Mouse (Mus musculus): ENCODE results near the gene Blzf1. TPM values are rescaled to one million over a fixed set of nuclear protein-coding genes. Genes with fewer than 3 reads are reported as not detected.

Blzf1 gene
- polyA plus RNA-seq (2015; fragmentation: Nextera tagmentation; extraction: Ambion mirVana): 41.0 and 41.9 TPM in 2 replicates

DNA sequence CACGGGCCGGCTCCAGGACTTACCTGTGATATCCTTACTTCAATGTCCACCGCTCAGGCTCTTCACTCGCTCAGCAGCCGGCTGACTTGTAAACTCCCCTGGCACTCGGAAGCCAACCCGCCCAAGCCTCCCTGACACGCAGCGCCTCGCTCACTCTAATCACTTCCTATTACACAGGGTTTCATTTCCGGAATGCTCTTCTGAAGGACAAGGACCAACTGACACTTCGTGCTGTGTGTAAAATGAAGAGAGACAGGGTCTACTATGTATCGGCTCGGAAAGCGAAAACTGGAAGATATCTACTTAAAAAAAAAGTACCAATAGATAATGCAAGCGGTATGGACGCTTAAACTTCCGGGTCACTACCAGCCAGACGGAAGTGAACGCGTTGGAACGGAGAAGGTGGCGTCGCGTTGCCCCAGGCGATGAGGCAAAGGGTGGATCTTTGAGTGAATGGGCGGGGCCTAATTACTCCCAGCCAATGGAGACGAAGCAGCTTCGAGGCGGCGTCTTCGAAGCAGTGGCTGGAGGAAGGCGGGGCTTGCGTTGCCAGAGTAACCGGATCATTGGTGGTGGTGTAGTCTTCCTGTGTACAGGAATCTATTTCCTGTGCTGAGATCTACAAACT lies at the start of gene Blzf1:
Gene Blzf1 (minus strand): TSS at position 366 of the 628 bp plus-strand sequence.
- peak within 1 kb of the TSS; percentile 81 for H3K4me3 ChIP-seq (replicated peaks)
- H3K27me3 ChIP-seq: no peaks in the 10 kb centered on the region
- peak; percentile 98 for ATAC-seq (ENCODE audit: insufficient number of reproducible peaks, low FRiP score, low TSS enrichment, low read depth)
- H3K27ac ChIP-seq (replicated peaks): peak within 1 kb of the TSS; percentile 87
- under 1% methylated on average over 35 of the region's 35 CpGs for WGBS
- no peaks in the 10 kb centered on the region for H3K9me3 ChIP-seq (replicated peaks)
- H3K36me3 ChIP-seq: peaks cover 13% of the 10 kb centered on the region
- H3K4me1 ChIP-seq: peaks cover 19% of the 10 kb centered on the region
- H3K9ac ChIP-seq: peak within 1 kb of the TSS; percentile 62
- peak within 1 kb of the TSS; percentile 54 for H3K4me2 ChIP-seq (replicated peaks)

DNA sequence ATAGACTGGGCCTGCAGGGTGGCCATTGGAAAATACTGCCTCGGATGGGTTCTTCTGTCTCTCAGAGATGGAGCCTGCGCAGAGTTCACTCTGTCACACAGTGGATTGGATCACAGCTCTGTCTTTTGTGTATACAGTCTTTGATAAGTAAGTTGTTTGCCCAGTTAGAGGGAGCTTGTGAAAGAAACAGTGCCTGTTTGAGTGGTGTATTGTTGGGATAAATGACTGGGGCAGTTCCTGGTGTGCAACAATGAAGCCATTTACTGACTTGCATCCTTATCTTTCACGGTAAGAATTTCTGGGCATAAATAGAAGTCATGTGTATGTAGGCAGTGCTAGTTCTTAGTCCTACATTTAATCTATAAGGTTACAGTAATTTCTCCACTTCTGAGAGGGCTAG lies 46.2 kb upstream of the Blzf1 start:
- no peak overlapping the region for H3K9ac ChIP-seq
- 51% methylated on average over 3 of the region's 3 CpGs for WGBS
- ATAC-seq (ENCODE audit: insufficient number of reproducible peaks, low FRiP score, low TSS enrichment, low read depth): no peak
- H3K36me3 ChIP-seq: 0 out of 2 replicates have a peak, but pooled peaks cover 5% of the 10 kb centered on the region
- no peaks in the 10 kb centered on the region for H3K9me3 ChIP-seq (replicated peaks)
- no peak overlapping the region for H3K4me3 ChIP-seq (replicated peaks)
- H3K4me1 ChIP-seq: no peaks in the 10 kb centered on the region
- H3K4me2 ChIP-seq (replicated peaks): no peak overlapping the region
- no peak overlapping the region for H3K27ac ChIP-seq (replicated peaks)
- no peaks in the 10 kb centered on the region for H3K27me3 ChIP-seq

- H3K9me3 ChIP-seq (replicated peaks): no peaks in the 10 kb centered on the region
- H3K4me1 ChIP-seq: no peaks in the 10 kb centered on the region
- no peak overlapping the region for H3K4me2 ChIP-seq (replicated peaks)
- ATAC-seq (ENCODE audit: insufficient number of reproducible peaks, low FRiP score, low TSS enrichment, low read depth): no peak
- H3K27me3 ChIP-seq: no peaks in the 10 kb centered on the region
- H3K36me3 ChIP-seq: peaks cover 17% of the 10 kb centered on the region
- no peak overlapping the region for H3K4me3 ChIP-seq (replicated peaks)
- 82% methylated on average over 3 of the region's 3 CpGs for WGBS
- no peak overlapping the region for H3K9ac ChIP-seq
- no peak overlapping the region for H3K27ac ChIP-seq (replicated peaks)
These were observed 34.9 kb upstream of the Blzf1 start for GRCm38 (mm10) chr1:164342161-164342560.

DNA sequence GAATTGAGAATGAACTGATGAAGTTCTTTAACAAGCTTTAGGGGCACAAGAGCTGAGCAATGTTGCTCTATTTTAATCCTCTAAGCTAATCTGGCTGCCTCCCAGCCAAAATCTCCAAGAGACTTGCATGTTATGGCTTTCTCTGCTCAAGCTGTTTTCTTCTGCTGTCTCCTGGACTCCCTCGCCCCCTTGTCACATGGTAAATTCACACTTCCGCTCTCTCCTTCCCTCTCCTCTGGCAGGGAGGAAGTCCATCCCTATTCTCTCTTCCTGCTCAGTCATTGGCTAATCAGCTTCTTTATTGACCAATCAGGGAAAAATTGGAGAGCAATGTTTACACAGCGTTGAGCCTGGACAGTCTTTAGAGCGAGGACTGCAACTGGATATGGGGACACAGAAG lies 28.6 kb upstream of the Blzf1 start:
- ATAC-seq (ENCODE audit: insufficient number of reproducible peaks, low FRiP score, low TSS enrichment, low read depth): no peak
- Histone ChIP-seq H3K9me3 (replicated peaks) (no peaks in the 10 kb centered on the region), H3K4me1 (no peaks in the 10 kb centered on the region), H3K4me3 (replicated peaks) (no peak overlapping the region), H3K36me3 (peaks cover 16% of the 10 kb centered on the region), H3K27me3 (no peaks in the 10 kb centered on the region), H3K4me2 (replicated peaks) (no peak overlapping the region), H3K27ac (replicated peaks) (no peak overlapping the region), H3K9ac (no peak overlapping the region)
- WGBS: 79% methylated on average over 4 of the region's 4 CpGs

DNA sequence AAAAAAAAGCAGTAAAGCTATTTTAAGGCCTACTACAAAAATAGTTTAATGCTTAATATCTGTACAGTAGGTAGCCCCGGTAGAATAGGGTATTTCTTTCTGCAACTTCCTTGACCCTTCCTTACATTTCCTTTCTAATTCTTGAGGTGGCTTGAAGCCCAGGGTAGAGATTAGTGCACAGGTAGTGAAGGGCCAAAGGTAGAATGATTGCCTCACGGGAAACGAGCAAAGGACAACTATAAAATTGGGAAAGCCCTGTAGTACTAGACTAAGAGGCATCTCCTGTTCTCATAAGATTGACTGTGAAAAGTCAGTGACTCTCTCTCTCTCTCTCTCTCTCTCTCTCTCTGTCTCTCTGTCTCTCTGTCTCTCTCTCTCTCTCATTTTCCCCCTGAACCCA lies 28.1 kb upstream of the Blzf1 start:
- no peak for ATAC-seq (ENCODE audit: insufficient number of reproducible peaks, low FRiP score, low TSS enrichment, low read depth)
- Histone ChIP-seq H3K27ac (replicated peaks) (no peak overlapping the region), H3K9me3 (replicated peaks) (no peaks in the 10 kb centered on the region), H3K9ac (no peak overlapping the region), H3K36me3 (peaks cover 20% of the 10 kb centered on the region), H3K4me1 (no peaks in the 10 kb centered on the region), H3K4me2 (replicated peaks) (no peak overlapping the region), H3K27me3 (no peaks in the 10 kb centered on the region), H3K4me3 (replicated peaks) (no peak overlapping the region)
- WGBS: 92% methylated on average over 3 of the region's 3 CpGs

DNA sequence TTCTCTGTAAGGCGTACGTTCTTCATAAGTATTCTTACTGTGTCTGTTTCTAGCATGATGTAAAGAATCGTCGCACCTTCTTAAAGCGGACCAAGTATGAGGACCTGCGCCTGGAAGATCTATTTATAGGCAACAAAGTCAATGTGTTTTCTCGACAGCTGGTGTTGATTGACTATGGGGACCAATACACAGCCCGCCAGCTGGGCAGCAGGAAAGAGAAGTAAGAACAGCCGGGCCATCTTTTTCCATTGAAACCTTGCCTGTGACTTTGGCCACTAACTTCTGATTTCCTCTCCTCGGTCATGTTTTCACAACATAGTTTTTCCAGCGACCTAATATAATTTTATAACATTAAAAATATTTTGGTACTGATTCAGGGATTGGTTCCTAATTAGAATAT lies 25.3 kb upstream of the Blzf1 start:
- Histone ChIP-seq H3K27ac (replicated peaks) (no peak overlapping the region), H3K9me3 (replicated peaks) (no peaks in the 10 kb centered on the region), H3K36me3 (peaks cover 22% of the 10 kb centered on the region), H3K9ac (no peak overlapping the region), H3K4me3 (replicated peaks) (no peak overlapping the region), H3K4me1 (no peaks in the 10 kb centered on the region), H3K4me2 (replicated peaks) (no peak overlapping the region), H3K27me3 (no peaks in the 10 kb centered on the region)
- WGBS: 78% methylated on average over 11 of the region's 11 CpGs
- ATAC-seq (ENCODE audit: insufficient number of reproducible peaks, low FRiP score, low TSS enrichment, low read depth): no peak

- Histone ChIP-seq H3K27me3 (no peaks in the 10 kb centered on the region), H3K9me3 (replicated peaks) (no peaks in the 10 kb centered on the region), H3K4me3 (replicated peaks) (no peak overlapping the region), H3K9ac (no peak overlapping the region), H3K4me1 (no peaks in the 10 kb centered on the region), H3K36me3 (peaks cover 8% of the 10 kb centered on the region; the same call in 1 of the 2 replicates), H3K4me2 (replicated peaks) (no peak overlapping the region), H3K27ac (replicated peaks) (no peak overlapping the region)
- 83% methylated on average over 7 of the region's 7 CpGs for WGBS
- no peak for ATAC-seq (ENCODE audit: insufficient number of reproducible peaks, low FRiP score, low TSS enrichment, low read depth)
These were observed 20.5 kb upstream of the Blzf1 start for GRCm38 (mm10) chr1:164327764-164328163.

DNA sequence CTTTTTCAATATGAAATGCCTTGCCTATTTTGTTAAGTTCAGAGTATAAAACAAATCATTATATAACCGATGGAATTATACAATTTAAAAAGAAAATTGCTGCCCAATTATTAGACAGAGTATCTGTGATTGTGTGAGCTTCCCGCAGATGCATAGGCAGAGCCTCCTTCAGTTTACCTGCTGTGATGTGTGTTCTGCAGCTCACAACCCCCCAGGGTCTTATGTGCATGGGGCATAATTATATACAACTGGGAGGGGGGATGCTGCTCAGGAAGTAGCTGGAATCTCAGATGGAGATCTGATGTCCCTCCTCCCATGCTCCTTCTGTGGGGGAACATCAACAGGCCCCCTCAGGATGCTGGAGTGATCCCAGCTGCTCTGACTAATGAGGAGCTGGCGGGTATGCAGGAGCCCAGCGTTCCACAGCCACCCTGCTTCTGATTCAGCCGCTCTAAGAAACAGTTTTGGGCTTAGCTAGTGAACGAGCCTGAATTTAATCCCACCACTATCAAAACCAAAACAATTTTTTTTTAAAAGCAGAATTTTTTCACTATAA lies 19.4 kb upstream of the Blzf1 start:
- no peak overlapping the region for H3K27ac ChIP-seq (replicated peaks)
- H3K4me2 ChIP-seq (replicated peaks): no peak overlapping the region
- H3K9ac ChIP-seq: no peak overlapping the region
- peaks cover 8% of the 10 kb centered on the region; the same call in 1 of the 2 replicates for H3K36me3 ChIP-seq
- WGBS: 50% methylated on average over 6 of the region's 6 CpGs
- no peaks in the 10 kb centered on the region for H3K9me3 ChIP-seq (replicated peaks)
- no peak for ATAC-seq (ENCODE audit: insufficient number of reproducible peaks, low FRiP score, low TSS enrichment, low read depth)
- no peak overlapping the region for H3K4me3 ChIP-seq (replicated peaks)
- H3K27me3 ChIP-seq: no peaks in the 10 kb centered on the region
- H3K4me1 ChIP-seq: no peaks in the 10 kb centered on the region

DNA sequence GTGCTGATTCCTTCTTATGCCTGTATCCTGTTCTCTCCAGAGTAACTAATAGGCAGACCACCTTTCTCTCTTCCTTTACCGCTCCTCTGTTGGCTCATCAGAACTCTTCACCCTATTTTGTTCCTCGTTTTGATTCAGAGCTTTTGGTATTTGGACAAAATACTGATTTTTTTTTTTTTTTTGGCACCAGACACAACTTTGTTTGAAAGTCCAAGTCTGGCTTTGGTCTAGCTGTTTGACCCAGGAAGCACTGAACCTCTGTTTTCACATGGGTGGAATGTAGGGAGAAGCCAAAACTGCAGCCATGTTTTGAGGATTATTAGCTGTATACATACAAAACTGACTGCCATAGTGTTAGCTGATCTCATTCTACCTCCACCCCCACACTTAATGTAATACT lies 17.6 kb upstream of the Blzf1 start:
- 90% methylated on average over 2 of the region's 2 CpGs for WGBS
- no peaks in the 10 kb centered on the region for H3K27me3 ChIP-seq
- 0 out of 2 replicates have a peak, but pooled peaks cover 2% of the 10 kb centered on the region for H3K36me3 ChIP-seq
- H3K27ac ChIP-seq (replicated peaks): no peak overlapping the region
- no peak overlapping the region for H3K4me3 ChIP-seq (replicated peaks)
- H3K4me2 ChIP-seq (replicated peaks): no peak overlapping the region
- no peak for ATAC-seq (ENCODE audit: insufficient number of reproducible peaks, low FRiP score, low TSS enrichment, low read depth)
- no peak overlapping the region for H3K9ac ChIP-seq
- H3K9me3 ChIP-seq (replicated peaks): no peaks in the 10 kb centered on the region
- no peaks in the 10 kb centered on the region for H3K4me1 ChIP-seq

DNA sequence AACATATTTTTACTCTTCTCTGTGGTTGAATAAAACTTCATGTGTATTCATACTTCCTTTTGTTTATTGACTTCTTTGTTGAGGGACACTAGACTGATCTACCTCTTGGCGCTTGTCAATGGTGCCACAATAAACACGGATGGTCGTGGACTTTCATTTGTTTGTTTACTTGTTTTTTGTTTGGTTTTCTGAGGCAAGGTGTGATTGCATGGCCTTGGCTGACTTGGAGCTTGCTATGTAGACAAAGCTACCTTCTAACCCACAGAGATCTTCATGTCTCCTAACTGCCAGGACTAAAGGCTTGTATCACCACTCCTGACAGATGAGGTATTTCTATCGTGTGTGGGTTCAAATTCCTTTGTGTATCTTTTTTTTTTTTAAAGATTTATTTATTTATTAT lies 16.9 kb upstream of the Blzf1 start:
- H3K27me3 ChIP-seq: no peaks in the 10 kb centered on the region
- H3K36me3 ChIP-seq: 0 out of 2 replicates have a peak, but pooled peaks cover under 1% of the 10 kb centered on the region
- H3K4me1 ChIP-seq: no peaks in the 10 kb centered on the region
- ATAC-seq (ENCODE audit: insufficient number of reproducible peaks, low FRiP score, low TSS enrichment, low read depth): no peak
- 87% methylated on average over 4 of the region's 4 CpGs for WGBS
- no peak overlapping the region for H3K4me3 ChIP-seq (replicated peaks)
- H3K27ac ChIP-seq (replicated peaks): no peak overlapping the region
- no peaks in the 10 kb centered on the region for H3K9me3 ChIP-seq (replicated peaks)
- H3K9ac ChIP-seq: no peak overlapping the region
- no peak overlapping the region for H3K4me2 ChIP-seq (replicated peaks)

- no peaks in the 10 kb centered on the region for H3K4me1 ChIP-seq
- H3K27ac ChIP-seq (replicated peaks): no peak overlapping the region
- 76% methylated on average over 8 of the region's 8 CpGs for WGBS
These were observed 15.8 kb upstream of the Blzf1 start for GRCm38 (mm10) chr1:164322987-164323650.

More at GRCm38 (mm10) chr1:164322987-164323650, 15.8 kb upstream of the Blzf1 start:
- no peaks in the 10 kb centered on the region for H3K9me3 ChIP-seq (replicated peaks)
- no peaks in the 10 kb centered on the region for H3K27me3 ChIP-seq
- H3K9ac ChIP-seq: no peak overlapping the region
- H3K36me3 ChIP-seq: peaks cover 4% of the 10 kb centered on the region; the same call in 1 of the 2 replicates
- no peak overlapping the region for H3K4me2 ChIP-seq (replicated peaks)
- no peak overlapping the region for H3K4me3 ChIP-seq (replicated peaks)
- ATAC-seq (ENCODE audit: insufficient number of reproducible peaks, low FRiP score, low TSS enrichment, low read depth): no peak

Measured in embryonic facial prominence, embryonic 15.5 days (tissue).